Mouse (Mus musculus) brain, embryonic 14.5 days (tissue): ENCODE measurements around the gene Ppfibp2.
A peak's percentile ranks its signal among the peaks of the same experiment; 100 is the strongest.

Experiments
- CTCF ChIP-seq: fragments of 200-500 bp; IDR thresholded peaks from 2 replicates; pipeline ENCODE4 v1.5.1; 2012; ENCODE audit warnings: inconsistent platforms, mild to moderate bottlenecking, moderate library complexity, borderline replicate concordance; ENCODE audit not compliant: insufficient read depth, insufficient read length; ENCODE audit errors: extremely low read depth
- POLR2A ChIP-seq: fragments of 200-500 bp; IDR thresholded peaks from 2 replicates; pipeline ENCODE4 v1.6.1; 2012; ENCODE audit warnings: mild to moderate bottlenecking, inconsistent platforms, borderline replicate concordance; ENCODE audit not compliant: poor library complexity, insufficient read depth, insufficient read length, severe bottlenecking; ENCODE audit errors: extremely low read depth

- TF ChIP-seq CTCF: peak; percentile 71; the same call in 1 of the 2 replicates
- no peak for TF ChIP-seq POLR2A
These were observed 154.3 kb downstream of the Ppfibp2 start for GRCm38 (mm10) chr7:107749270-107749669.
